In genomic region chr2:59271835-59272234, GRCm38 (mm10) we compare ENCODE assay signal across 20 mouse cellular contexts.
DNase-seq lines count a peak whose midpoint lies in the region; ATAC-seq and TF ChIP-seq lines count a peak whose summit lies in the region.
"Had no signal": no experiment of that assay in that cellular context is flagged by ENCODE, and none has a peak within 500 bp of the region (broad histone marks: within the 10 kb centered on the region; RNA-seq: fewer than 3 reads in every experiment).

No protein-coding gene starts in this region.

- H3K9ac ChIP-seq in heart, embryonic 12.5 days: no peak overlapping the region
- no peak overlapping the region for H3K9ac ChIP-seq in hindbrain, embryonic 15.5 days
- no peak overlapping the region for H3K9ac ChIP-seq in hindbrain, embryonic 13.5 days
- H3K9ac ChIP-seq: forebrain, embryonic 15.5 days; limb, embryonic 12.5 days; liver, postnatal 0 days had no signal

- H3K4me2 ChIP-seq in heart, embryonic 12.5 days: no peak overlapping the region
- H3K4me2 ChIP-seq in hindbrain, embryonic 15.5 days: no peak overlapping the region
- no peak overlapping the region for H3K4me2 ChIP-seq in hindbrain, embryonic 13.5 days
- H3K4me2 ChIP-seq: forebrain, embryonic 15.5 days; limb, embryonic 12.5 days; liver, embryonic 11.5 days had no signal

- no peaks in the 10 kb centered on the region for H3K9me3 ChIP-seq in heart, embryonic 12.5 days (replicated peaks)
- H3K9me3 ChIP-seq in hindbrain, embryonic 15.5 days: no peaks in the 10 kb centered on the region
- no peaks in the 10 kb centered on the region for H3K9me3 ChIP-seq in hindbrain, embryonic 13.5 days
- H3K9me3 ChIP-seq: embryonic facial prominence, embryonic 10.5 days; forebrain, embryonic 15.5 days; limb, embryonic 12.5 days had no signal

- no peak overlapping the region for H3K27ac ChIP-seq in cerebellum, adult 2 months (ENCODE audit: insufficient read depth, low read length)
- peak overlapping the region; percentile 27; the same call in 1 of the 2 replicates for H3K27ac ChIP-seq in heart, embryonic 12.5 days (ENCODE audit: poor library complexity, severe bottlenecking)
- H3K27ac ChIP-seq in hindbrain, embryonic 15.5 days (replicated peaks): no peak overlapping the region
- H3K27ac ChIP-seq in hindbrain, embryonic 13.5 days: no peak overlapping the region
- H3K27ac ChIP-seq: embryonic facial prominence, embryonic 10.5 days; forebrain, embryonic 15.5 days; limb, embryonic 12.5 days; macrophage had no signal

- H3K27me3 ChIP-seq in cerebellum, adult 2 months (ENCODE audit: control insufficient read depth, insufficient read depth, low read length): no peaks in the 10 kb centered on the region
- no peaks in the 10 kb centered on the region for H3K27me3 ChIP-seq in heart, embryonic 12.5 days (replicated peaks)
- H3K27me3 ChIP-seq in hindbrain, embryonic 15.5 days: no peaks in the 10 kb centered on the region
- H3K27me3 ChIP-seq in hindbrain, embryonic 13.5 days: no peaks in the 10 kb centered on the region
- H3K27me3 ChIP-seq: forebrain, embryonic 15.5 days; limb, embryonic 12.5 days had no signal

- no peak for TF ChIP-seq CTCF in cerebellum, adult 2 months (IDR thresholded peaks at IDR 0.05; ENCODE audit: borderline replicate concordance, insufficient read depth, low read depth, low read length)

- no peak for ATAC-seq in cerebellum, adult (ENCODE audit: insufficient number of reproducible peaks, low FRiP score, low TSS enrichment)
- no peak for ATAC-seq in heart, embryonic 12.5 days (ENCODE audit: insufficient number of reproducible peaks, low FRiP score)
- 0 out of 2 replicates have a peak, but pooled peaks have one; percentile 19 for ATAC-seq in hindbrain, embryonic 15.5 days (ENCODE audit: low FRiP score, low read depth)
- ATAC-seq in hindbrain, embryonic 13.5 days (ENCODE audit: low FRiP score): no peak
- ATAC-seq: forebrain, embryonic 15.5 days; intestine, postnatal 0 days; liver, postnatal 0 days; lung, postnatal 0 days had no signal

- TF ChIP-seq POLR2A in cerebellum, adult 2 months (IDR thresholded peaks at IDR 0.05; ENCODE audit: borderline replicate concordance, insufficient read depth, low read length): no peak

- peaks cover 20% of the 10 kb centered on the region for H3K4me1 ChIP-seq in cerebellum, adult 2 months (ENCODE audit: control insufficient read depth, insufficient read depth, low read length)
- H3K4me1 ChIP-seq in heart, embryonic 12.5 days (replicated peaks): peaks cover 32% of the 10 kb centered on the region
- H3K4me1 ChIP-seq in hindbrain, embryonic 15.5 days (replicated peaks): no peaks in the 10 kb centered on the region; the same call in 1 of the 2 replicates
- peaks cover 7% of the 10 kb centered on the region; the same call in 1 of the 2 replicates for H3K4me1 ChIP-seq in hindbrain, embryonic 13.5 days (replicated peaks)
- H3K4me1 ChIP-seq: embryonic facial prominence, embryonic 10.5 days; forebrain, embryonic 15.5 days; limb, embryonic 12.5 days had no signal

- intact Hi-C loops in heart, postnatal 25 days (cut with DNase I): no loop called here

- 35% methylated on average over 8 of the region's 8 CpGs for WGBS in cerebellum, adult 2 months
- 91% methylated on average over 8 of the region's 8 CpGs for WGBS in heart, embryonic 12.5 days
- 72% methylated on average over 8 of the region's 8 CpGs for WGBS in hindbrain, embryonic 15.5 days
- WGBS in hindbrain, embryonic 13.5 days: 77% methylated on average over 8 of the region's 8 CpGs

- H3K4me3 ChIP-seq in cerebellum, adult 2 months (replicated peaks; ENCODE audit: insufficient read depth, low read depth, low read length): no peak overlapping the region
- no peak overlapping the region for H3K4me3 ChIP-seq in heart, embryonic 12.5 days
- H3K4me3 ChIP-seq in hindbrain, embryonic 15.5 days: no peak overlapping the region
- H3K4me3 ChIP-seq in hindbrain, embryonic 13.5 days: no peak overlapping the region
- H3K4me3 ChIP-seq: embryonic facial prominence, embryonic 10.5 days; forebrain, embryonic 15.5 days; limb, embryonic 12.5 days had no signal

- peaks cover 2% of the 10 kb centered on the region; the same call in 1 of the 2 replicates for H3K36me3 ChIP-seq in heart, embryonic 12.5 days
- no peaks in the 10 kb centered on the region for H3K36me3 ChIP-seq in hindbrain, embryonic 15.5 days
- no peaks in the 10 kb centered on the region for H3K36me3 ChIP-seq in hindbrain, embryonic 13.5 days
- H3K36me3 ChIP-seq: forebrain, embryonic 15.5 days had no signal

- peak; percentile 36 to 54 for DNase-seq in cerebellum, adult 2 months
- no peak for DNase-seq in heart, postnatal 25 days (ENCODE audit: low spot score)
- DNase-seq in right cerebral cortex, adult 18-20 months: peak; percentile 19
- no peak for DNase-seq in right cerebral cortex, postnatal 4 days
- DNase-seq: adrenal gland, postnatal 10 days; gastrocnemius, postnatal 14 days; kidney, postnatal 25 days; liver, postnatal 0 days; thymus, postnatal 25 days had no signal

Comparison
In these comparisons a context has a peak if more than half of its experiments do, and no peak if none do; other contexts are left out.
1. DNase-seq: peak in cerebellum, adult 2 months (2 of 2) and right cerebral cortex, adult 18-20 months (single experiment); none in heart, postnatal 25 days (single experiment) and right cerebral cortex, postnatal 4 days (single experiment).